Mouse (Mus musculus) adrenal gland, postnatal 25 days (tissue): ENCODE results near the gene Aars2. TPM values are rescaled to one million over a fixed set of nuclear protein-coding genes. Genes with fewer than 3 reads are reported as not detected.

ENCODE experiments used
- DNase-seq: peaks from one replicate; pipeline ENCODE4 v3.0.0; 2021; ENCODE audit warnings: mixed read lengths
- long read RNA-seq: library from polyadenylated mRNA; stranded (forward); transcript quantifications from one replicate; pipeline ENCODE4 v2.0.0, GENCODE M21; 2021
- total RNA-seq: library from RNA; stranded (reverse); gene quantifications from 2 replicates; pipeline ENCODE4 v1.2.3, GENCODE M21; 2021

The Aars2 gene
- total RNA-seq, result 17.1 and 19.6 TPM in 2 replicates
- long read RNA-seq, transcript Aars2-201 (22 exons, 3,349 nt), result major isoform, 59 of 74 reads
- long read RNA-seq, partial matches to known transcripts, result 11 of 74 reads
- long read RNA-seq, other reads (novel, unspliced or antisense), result 4 of 74 reads

DNA sequence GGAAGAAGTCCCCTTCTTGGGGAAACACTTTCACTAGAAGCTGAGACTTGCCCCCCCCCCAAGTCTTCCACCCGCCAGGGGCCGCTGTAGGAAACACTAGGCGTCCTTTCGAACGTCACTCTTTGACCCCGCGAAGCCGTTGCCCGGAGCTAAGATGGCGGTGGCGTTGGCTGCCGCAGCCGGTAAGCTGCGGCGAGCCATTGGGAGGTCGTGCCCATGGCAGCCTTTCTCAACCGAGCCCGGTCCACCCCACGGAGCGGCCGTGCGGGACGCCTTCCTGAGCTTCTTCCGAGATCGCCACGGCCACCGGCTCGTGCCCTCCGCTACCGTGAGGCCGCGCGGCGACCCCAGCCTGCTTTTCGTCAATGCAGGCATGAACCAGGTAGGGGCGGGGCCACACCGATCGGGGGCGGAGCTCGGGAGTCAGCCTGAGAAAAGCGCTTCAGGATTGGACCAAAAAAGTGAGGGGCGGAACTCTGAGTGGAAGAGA, at the start of gene Aars2:
TSS of gene Aars2 (plus strand) at position 142 of the 490 bp plus-strand sequence.
- DNase-seq, result peak; percentile 95

DNA sequence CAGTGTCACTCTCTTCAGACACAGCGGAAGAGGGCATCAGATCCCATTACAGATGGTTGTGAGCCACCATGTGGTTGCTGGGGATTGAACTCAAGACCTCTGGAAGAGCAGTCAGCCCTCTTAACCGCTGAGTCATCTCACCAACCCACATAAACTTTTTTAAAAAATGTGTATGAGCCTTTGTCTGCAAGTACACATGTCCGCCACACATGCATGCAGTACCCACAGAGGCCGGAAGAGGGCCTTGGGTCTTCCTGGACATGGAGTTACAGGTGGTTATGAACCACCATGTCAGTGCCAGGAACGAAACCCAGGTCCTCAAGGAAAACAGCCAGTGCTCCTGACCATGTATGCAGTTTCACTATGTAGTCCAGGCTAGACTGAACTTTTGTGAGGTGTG, 49.2 kb upstream of the Aars2 start:
- no peak for DNase-seq

DNA sequence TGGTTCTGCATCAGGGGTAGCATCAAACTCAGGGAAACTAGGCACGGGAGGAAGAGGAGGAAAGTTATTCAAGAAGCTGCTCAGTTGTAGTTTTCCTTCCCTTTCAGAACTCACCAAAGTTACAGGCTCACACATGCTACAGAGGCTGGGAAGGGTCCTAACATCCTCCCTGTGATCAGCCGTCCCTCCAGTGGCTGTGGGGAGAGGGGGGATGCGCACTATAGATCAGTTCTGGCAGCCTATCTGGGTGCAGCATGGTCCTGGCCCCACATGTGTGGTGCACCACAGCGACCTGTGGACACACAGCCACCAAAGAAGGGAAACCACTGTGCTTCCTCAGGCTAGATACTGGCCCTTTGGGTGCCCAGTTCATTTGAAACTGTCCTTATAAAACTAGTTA, 48.1 kb upstream of the Aars2 start:
- DNase-seq, result no peak

DNA sequence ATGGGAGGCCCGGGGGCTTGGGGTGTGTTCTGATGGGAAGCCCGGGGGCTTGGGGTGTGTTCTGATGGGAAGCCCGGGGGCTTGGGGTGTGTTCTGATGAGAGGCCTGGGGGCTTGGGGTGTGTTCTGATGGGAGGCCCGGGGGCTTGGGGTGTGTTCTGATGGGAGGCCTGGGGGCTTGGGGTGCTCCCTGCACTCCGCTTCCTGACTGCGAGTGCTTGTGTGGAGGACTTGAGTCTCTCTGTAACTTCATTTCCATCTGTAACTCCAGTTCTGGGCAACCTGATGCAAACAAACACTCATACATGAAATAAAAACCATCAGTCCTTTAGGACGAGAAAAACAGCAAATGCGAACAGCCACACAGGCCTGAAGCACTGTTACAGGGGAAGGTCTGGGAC, 47.6 kb upstream of the Aars2 start:
- no peak for DNase-seq

DNA sequence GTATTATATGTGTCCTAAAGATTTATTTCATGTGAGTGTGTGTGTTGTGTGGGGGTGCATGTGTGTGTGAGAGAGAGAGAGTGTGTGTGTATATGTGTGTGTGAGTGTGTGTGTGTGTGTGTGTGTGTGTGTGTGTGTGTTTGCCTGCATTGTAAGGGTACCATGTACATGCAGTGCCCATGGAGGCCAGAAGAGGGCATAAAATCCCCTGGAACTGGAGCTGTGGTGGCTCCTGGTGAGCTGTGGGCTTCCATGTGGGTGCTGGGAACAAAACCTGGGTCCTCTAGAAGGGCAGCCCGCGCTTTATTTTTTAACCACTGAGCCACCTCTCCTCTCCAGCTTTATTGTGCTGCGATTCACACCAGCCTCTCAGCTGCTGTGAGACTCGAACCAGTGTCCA, 44.1 kb upstream of the Aars2 start:
- no peak for DNase-seq

DNA sequence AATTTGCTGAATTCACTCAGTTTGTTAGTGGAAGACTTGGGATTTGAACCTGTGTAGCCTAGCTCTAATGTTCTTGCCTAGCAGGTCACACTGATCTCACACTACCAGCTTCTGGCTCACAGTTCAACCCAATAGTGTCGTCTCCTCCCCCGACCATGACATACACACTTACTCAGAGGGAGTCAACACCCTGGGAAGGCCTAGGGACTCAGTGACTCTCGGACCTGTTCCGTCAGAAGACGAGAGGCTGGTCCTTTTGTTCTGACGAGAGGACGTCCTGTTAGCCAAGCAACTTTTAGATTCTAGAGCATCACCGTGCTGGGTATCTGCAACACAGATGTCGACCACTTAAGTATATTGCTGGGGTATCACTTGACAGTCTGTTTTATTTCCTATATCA, 42.4 kb upstream of the Aars2 start:
- DNase-seq, result no peak

DNA sequence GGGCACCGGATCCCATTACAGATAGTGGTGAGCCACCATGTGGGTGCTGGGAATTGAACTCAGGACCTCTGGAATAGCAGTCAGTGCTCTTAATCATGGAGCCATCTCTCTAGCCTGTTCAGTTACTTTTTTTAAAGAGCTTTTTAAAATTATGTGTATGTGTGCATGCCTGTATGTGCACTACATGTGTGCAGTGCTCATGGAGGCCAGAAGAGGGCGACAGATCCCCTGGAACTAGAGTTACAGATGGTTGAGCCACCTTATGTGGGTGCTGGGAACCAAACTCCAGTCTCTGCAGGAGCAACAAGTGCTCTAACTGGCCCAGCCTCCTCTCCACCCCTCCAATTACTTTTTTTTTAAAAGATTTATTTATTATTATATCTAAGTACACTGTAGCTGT, 39.9 kb upstream of the Aars2 start:
- no peak for DNase-seq

DNA sequence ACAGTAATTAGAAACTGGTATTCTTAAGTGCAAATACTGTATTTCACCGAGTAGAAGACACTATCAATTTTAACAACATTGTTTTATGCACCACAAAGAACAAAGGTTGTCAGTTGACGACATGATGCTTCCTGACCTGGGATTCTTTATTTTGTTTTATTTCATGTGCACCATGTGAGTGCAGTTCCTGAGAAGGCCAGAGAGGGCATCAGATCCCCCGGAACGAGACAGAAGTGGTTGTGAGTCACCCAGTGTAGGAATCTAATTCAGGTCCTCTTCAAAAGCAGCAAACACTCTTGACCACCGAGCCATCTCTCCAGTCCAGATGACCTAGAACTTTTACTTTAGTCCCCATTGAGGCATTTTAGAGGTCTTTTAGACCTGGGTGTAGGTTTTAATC, 38.3 kb upstream of the Aars2 start:
- no peak for DNase-seq

DNA sequence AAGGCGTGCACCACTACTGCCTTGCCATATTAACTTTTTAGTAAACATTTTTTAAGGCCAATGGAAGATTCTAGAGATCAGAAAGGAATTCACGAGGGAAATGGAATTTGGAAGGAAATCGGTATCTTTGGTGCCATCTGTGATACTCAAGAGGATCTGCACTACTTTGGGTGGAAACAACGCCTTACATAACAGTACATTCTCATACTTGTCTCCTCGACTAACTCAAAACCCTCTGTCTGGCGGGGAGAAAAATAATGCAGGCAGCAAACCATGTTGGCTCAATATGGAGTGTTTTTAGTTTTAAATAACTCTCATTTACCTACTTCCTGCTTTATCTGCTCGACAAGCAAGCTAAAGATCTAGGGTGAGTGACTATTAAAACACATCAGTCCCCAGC, 35.9 kb upstream of the Aars2 start:
- no peak for DNase-seq

DNA sequence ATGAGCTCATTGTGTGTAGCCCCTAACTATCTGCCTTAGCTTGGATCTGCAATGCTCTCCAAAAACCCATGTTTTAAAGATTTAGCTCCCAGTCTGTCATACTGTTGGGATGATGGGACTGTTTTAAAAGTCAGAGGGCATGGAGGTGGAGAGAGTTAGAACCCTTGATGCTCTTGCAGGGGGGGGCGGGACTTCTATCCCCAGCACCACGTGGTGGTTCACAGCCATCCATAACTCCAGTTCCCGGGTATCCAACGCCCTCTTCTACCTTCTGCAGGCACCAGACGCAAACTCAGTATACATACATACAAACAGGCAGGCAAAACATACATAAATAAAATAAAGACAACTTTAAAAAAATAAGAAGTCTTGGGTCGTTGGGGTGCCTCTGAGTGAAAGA, 33.0 kb upstream of the Aars2 start:
- no peak for DNase-seq

DNA sequence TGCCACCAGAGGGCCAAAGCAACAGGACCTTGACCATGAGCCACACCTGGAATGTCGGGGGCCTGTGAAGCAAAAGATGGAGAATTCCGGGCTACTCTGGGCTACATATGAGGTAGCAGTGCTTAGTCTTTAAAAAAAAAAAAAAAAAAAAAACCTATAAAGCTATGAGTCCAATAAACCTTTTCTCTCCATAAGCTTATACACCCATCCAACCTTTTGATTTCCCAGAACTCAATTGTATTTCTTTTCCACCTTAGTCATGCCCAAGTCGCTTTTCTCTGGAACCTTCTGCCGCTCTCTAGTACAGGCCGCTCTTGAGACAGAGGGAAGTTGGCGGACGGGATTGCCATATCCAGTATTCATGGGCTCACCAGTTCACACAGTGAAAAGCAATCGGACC, 32.5 kb upstream of the Aars2 start:
- DNase-seq, result no peak

DNA sequence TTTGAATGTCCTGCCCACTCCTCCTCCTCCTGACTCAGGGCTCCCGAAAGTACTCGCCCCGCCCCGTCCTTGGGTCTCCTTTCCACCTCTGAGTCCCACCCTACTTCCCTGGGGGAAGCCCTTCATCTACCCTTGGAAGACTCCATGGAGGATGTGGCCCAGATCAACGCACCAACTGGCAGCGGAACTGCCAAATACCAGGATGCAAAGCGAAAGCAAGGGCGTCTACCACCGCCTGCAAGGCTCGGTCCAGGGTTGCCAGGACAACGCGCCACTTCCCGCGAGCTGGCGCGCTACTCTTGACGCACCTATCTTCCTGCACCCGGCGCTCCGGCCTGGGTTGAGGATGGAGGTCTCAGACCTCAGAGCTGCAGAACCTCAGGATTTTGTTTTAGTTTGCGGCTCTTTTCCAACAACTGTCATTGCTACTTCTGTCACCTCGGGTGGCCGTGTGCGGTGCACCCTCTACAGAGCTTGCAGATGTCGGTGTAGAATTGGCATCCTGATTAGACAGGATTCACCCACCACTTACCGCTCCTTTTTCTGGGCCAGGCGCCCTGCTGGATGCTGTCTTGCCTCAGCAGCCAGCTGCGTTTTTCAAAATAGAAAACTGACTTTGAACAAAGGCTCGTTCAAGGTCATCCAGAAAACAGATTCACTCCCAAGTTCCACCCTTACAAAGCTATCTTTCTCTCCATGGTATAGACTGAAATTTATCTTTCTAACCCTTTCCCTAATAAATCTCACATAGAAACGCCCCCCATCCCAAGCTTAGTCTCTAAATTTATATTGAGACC, 31.8 kb upstream of the Aars2 start, which contains the start of gene Spats1:
TSS of gene Spats1 (minus strand) at position 747 of the 797 bp plus-strand sequence.
- peak; percentile 69 for DNase-seq

DNA sequence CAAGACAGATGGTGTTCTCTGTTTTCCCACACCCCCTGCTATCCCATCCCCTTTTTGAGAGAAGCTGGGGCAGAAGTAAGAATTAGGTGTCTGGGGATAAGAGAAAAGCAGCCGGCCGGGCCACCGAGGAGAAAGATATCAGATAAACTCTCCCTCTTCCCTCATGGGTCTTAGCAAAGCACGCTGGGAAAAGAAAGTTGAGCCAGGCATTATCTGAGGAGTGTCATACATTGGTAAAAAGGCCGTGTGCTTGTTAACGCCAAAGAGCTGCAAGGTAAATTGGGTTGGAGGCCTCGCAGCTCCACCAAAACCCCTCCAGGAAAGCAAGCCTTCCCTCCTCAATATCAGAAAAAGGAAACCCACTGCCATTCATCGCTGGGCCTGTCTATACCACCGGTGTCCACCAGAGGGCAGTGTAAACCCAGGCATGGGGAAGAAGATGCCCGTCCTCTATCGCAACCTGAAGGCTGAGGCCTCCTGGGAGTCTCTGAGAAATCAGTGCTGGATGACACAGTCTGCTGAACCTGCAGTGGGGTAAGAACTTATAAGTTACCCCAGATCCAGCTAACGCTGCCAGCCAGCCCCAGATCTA, 28.3 kb upstream of the Aars2 start:
- DNase-seq, result peak; percentile 82

DNA sequence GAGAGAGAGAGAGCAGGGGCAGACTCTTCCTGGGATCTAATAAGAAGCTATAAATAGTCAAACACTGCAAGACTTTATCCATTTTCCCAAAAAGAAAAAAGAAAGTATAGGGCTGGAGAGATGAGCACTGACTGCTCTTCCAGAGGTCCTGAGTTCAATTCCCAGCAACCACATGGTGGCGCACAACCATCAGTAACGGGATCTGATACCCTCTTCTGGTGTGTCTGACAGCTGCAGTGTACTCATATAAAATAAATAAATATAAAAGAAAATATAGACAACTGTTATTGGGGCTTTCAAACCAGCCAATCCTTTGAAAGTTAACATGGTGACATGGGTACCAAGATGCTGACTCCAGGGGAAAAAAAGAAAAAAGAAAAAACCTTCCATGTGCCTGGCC, 26.2 kb upstream of the Aars2 start:
- DNase-seq, result peak; percentile 30

DNA sequence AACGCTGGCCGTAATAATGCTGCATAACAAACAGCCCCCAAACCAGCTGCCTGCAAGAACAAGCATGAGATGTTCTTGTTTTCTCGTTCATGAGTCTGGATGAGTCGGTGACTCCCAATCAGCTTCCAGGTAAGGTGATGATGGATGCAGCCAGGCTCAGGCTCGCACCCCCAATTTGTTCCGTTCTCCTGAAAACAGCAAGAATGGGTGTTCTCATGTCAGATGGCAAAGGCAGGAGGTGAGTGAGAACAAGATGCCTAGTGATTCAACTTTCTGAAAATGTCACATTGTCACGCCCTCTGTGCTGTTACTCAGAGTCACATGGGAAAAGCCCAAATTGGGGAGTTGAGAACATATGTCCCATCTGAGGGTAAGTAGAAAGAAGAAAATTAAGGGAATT, 21.1 kb upstream of the Aars2 start:
- no peak for DNase-seq

DNA sequence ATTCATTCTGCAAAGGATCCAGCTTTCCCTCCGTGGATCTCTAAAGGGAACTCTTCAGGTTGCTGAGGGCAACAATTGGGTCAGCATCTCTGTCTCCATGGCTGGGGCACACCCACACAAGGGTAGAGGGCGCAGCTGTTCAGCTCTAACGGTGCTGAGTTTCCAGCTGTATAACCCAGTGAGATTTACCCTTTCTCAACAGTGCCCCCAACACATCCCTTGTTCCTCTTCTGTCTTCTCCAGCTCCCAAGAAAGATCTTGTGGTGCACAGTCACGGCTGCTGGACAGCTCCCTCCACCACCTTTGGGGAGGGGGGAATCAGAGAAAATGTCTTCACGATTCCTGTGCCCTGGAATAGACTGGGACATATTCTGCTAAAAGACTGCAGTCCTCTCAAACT, 19.4 kb upstream of the Aars2 start:
- DNase-seq, result no peak

DNA sequence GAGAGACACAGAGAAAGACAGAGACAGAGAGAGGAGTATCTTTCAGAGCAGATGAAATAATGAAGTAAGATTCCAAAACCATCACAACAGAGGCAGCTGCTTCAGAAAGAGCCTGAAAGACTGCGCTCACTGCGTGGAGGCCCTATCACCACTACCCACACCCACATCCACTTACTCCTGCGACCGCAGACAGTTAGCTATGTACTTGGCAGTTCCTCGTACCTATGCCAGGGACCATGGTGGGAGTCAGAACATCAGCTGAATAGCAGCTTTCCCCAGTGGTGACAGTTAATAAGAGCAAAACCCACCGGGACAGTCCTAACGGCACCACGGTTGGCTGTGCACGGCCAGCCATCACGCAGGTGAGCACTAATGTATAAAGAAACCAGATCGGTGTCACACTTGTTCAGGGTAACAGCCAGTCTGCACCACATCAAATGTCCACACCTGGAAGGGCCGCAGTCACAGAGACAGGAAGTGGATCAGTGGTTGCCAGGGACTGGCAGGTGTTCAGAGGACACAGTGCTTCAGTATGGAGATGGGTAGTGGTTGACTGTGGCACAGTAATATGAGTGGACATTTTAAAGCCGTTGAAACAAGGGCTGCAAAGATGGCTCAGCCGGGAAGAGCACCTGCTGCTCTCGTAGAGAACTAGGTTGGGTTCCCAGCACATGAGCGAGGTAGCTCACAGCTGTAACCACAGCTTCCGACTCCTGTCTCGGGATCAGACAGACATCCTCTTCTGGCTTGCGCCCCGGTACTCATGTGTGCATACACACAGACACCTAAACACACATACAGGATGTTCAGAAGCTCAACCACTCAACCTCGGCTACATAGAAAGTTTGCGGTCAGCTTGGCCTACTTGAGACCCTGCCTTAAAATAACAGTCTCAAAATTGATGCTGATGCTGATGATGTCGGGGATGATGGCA, 18.1 kb upstream of the Aars2 start:
- no peak for DNase-seq

DNA sequence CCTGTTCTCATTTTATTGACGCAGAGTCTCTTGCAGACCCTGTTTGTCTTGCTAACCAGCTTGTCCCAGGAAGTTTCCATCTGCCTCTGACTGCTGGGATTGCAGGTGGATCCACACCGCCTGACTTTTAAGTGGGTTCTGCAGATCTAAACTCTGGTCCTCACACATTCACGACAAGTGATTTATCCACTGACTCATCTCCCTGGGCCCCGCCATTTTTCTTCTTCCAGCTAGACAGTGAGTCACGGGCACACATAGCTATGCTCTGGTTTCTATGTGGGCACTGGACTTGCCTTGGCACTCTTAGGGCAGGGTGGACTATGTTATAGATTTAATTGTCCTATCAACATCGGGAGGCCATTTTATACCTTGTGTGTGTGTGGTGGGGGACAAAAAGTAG, 16.9 kb upstream of the Aars2 start:
- peak; percentile 27 for DNase-seq

DNA sequence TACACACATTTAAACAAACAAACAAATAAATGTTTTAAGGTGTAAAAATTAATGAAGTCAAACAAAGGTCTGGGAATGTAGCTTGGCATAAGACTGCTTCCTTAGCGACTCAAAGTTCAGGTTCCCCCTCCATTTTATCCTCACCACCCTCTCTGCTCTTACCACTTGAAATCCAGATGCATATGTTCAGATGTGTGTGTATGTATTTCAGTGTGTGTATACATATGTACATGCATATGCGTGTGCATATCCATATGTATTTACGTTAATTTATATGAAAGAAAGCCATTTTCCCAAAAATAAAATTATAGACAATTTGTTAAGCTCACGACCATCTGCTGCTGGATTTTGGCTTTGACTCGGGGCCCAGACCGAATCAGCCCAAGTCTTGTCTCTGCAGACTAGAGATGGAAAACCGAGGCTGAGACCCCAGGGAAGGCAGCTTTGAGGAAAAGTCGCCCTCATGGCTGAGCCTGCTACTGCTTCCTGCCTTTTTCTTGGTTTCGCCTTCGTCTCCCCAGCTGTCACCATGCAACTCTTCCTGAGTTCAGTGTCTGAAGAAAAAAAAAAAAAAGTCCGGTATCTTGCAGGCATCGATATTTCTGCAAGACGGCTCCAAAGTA, 16.0 kb upstream of the Aars2 start:
- DNase-seq, result no peak

DNA sequence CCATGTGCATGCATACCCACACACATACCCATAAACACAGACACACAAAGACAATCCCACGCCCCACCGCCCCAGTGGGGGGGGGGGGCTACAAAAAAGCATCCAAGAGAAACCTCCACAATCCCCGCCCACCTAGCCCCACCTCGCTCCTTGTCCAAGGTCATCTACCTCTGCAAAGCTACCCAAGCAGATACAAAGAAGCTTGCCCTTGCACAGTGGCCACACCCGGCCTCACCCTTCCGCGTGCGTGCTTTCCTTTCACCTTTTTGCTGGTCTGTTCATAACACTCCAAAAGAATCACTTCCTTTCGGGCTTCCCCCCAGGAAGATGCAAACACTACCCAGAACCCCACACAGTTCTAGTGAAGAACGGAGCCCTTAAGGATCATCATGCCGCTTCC, 11.2 kb upstream of the Aars2 start:
- DNase-seq, result no peak

DNA sequence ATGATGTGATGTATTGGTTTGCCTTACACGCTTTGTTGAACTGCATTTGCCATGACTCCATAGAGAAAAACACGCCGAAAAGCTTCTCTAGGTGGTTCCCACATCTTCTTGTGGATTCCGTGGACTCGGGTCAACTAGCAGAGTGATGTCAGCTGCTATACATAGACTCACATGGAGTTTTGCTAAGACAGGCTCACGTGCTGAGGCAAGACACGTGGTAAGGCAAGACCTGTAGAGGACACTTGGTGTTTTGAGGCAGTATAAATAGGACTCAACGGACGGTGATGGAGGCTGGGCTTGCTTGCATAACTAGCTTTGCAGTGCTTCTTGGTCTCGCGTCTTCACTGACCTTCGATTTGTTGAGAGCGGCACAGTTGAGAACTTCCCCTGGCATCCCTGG, 8.2 kb upstream of the Aars2 start:
- DNase-seq, result no peak

DNA sequence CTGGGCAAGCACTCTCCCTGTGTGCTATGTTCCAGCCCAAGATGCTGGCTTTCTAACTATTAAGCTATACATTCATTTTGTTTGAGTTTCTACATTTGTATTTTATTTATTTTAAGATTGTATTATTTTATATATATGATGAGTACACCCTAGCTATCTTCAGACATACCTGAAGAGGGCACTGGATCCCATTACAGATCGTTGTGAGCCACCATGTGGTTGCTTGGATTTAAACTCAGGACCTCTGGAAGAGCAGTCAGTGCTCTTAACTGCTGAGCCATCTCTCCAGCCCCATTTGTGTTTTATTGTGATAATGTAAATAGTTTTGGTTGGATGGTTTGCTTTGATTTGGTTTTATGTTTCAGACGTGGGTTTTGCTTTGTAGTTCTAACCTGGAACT, 7.1 kb upstream of the Aars2 start:
- DNase-seq, result no peak
